Mouse (Mus musculus) frontal cortex, adult (tissue): Measurements from ENCODE around the gene Hspe1.
"Not testable (repeated sequence)": the region's sequence is repeated elsewhere in the genome, so short reads cannot be mapped to it uniquely, and the experiment has no call there.

Experiments
- ATAC-seq: cut with Nextera tagmentation; 2 replicates; pipeline ENCODE4 v1.9.2; 2017; ENCODE audit warnings: mild to moderate bottlenecking, moderate library complexity, mixed read lengths; ENCODE audit not compliant: low TSS enrichment

Gene Hspe1

DNA sequence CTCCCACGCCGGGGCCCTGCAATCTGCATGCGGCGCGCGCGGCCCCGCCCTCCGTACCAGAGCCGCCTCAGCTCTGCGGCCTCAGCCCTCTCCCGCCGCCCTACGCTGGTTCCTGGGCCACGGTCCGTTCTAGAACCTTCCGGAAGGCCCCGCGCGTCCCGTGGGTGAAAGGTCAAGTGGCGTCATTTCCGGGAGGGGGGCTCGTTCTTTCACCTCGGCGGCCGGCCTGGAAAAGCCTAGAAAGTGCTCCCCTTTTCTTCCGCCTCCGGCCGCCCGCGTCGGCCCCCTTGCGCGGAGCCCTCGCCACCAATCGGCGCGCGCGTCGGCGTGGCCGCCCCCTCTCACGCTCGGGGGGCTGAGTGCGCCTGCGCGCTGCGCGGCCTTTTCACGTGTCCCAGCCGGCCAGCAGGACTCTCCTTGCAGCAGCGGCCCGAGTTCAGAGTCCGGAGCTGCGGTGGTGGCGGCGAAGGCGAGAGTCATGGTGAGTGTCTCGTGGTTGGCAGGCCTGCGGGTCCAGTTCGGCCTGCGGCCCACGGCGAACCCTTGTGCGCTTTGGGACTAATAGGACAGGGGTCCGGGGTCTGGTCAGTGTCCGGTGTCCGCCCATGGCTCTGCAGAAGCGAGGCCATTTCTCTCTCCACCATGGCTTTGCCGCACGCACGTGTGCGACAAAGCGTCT, at the start of gene Hspe1, which contains the start of gene Hspd1:
TSS of gene Hspe1 (plus strand) at position 201 of the 679 bp plus-strand sequence.
TSS of gene Hspd1 (minus strand) at position 312 of the 679 bp plus-strand sequence.
- ATAC-seq, result peak; percentile 92

DNA sequence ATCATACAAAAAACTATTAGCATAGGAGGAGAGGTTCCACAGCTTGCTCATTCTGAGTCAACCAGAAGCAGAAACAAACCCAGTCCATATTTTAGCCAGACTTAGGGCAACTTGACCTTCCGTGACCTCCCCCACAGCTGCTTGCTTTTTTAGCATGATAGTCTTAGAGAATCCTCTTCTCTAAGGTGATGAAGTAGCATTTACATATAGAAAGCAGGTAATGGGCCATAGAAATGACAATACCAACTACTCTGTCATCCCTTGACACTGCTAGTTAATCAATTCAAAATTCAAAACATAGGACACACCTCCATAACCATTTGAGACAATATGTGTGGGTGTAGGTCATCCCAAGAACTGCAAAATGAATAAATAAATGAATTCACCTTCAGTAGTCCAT, 48.0 kb upstream of the Hspe1 start:
- ATAC-seq, result no peak

DNA sequence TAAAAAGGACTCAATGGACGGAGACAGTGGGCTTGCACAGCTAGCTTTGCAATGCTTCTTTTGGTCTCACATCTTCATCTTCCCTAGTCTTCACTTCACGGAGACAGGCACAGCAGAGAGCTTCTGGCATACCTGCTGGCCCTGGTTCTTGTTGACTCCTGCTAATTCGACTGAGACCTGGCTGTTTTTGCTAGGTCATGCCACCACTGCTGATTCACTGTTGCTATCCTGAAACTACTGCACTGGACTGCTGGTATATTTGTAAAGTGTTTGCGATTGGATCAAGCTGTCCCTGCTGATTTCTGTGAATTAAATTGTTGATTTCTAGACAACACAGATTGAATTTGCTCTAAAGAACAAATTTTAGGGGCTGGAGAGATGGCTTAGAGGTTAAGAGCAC, 46.2 kb upstream of the Hspe1 start:
- no peak for ATAC-seq

DNA sequence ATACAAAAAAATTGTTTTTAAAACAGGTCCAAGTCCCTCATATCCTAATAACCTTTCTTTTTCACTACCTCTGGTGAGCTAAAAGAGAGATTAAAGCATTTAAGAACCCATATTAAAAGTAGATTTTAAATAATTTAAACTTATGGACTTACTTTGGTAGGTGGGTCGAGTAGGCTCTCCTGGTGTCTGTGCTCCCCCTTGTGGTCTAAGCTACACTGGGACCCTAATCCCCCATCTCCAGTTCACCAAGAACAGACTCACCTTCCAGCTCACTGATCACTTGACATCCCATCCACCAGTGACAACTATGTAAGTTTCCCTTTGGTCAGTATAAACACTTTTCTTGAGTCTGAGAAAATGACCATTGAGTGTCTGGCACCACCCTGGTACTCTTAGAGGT, 45.7 kb upstream of the Hspe1 start:
- ATAC-seq, result no peak

DNA sequence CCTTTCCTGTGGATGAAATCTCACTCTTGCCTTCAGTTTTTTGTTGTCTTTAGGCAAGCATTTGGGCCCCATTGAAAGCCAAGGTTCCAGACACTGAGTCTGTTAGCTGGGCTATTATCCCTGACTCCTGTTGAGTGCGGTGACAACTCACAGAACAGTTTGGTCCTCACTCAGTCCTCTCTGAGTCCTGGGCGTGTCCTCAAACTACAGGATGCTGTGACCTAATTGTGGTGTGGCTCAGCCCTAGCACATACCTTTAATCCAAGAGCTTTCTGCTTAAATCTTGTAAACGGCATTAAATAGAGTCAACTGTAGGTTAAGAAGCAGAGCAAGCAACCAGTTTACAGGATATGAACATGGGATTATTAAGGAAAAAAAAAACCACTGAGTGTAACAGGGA, 44.8 kb upstream of the Hspe1 start:
- ATAC-seq, result no peak

DNA sequence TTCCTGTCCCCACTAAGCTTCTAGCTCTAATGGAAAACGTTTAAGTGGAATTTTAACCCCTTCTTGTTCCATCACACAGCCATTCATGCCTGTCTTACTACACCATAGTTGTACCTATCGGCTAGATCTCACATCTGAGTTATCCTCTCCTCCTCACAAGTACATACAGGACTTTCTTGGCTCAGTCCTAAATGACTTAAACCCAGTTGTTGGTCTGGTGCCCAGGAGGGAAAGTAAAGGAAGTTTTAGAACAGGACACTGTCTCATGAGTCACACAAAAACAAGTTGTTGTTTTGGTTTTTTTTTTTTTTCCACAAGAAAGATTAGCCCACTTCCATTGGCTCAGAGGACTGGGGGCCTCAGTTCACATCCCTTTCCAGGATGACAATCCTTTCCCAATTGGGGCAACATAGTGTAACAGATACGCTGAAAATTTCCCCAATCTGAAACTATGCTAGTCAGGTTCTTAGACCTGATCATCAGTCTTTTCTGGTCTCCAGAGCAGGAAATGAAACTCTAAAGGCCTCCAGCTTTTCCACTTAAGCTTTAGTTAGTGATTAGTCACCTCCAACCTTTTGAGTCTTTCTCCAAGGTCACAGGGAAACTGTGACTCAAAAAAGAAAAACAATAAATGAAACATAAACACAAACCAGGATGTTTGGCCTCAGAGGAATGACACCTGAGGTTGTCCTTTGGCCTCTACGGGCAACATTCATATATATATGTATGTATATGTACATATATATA, 38.9 kb upstream of the Hspe1 start:
- ATAC-seq, result no peak

DNA sequence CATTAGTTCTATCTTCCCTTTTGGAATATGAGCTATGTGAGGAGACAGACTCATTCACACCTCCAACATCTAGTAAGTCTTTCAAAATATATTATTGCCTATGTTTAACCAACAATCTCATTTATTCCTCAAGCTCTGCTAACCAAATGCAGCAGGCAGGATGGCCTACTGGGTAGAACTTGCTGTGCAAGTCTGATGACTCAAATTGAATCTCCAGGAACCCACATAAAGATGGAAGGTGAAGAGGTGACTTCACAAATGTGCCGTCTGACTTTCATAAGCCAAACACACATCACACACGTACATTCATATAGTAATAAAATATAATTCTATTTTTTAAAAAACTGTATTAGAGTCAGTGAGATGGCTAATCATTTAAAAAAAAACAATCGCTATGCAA, 36.3 kb upstream of the Hspe1 start:
- ATAC-seq, result no peak

DNA sequence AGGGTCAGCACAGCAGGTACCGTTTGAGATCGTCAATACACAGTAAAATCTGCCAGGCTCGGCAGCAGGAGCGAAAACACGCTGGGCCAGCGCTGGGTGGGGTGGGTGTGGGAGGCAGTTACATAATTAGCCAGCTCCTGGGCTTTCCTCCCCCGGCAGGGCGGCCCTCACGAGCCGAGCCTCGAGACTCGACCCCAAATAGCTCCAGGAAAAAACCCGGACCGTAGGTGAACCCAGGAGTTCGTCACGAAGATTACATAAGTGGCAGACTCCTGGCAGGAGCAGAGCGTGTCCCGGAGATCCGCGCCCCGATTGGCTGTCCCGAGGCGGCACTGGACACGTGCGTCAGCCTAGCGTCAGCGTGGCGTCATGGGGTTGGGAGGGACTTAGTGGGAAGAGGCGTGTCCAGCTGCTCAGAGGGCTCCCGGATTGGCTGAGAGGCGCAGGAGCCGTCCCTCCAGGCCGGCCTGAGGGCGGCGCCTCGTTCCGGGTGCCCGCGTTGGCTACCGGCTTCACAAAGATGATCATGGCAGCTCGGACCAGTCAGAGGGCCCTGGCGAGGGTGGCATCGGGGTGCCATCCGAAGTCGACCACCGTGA, 35.5 kb upstream of the Hspe1 start, which contains the start of gene Coq10b:
TSS of gene Coq10b (plus strand) at position 416 of the 599 bp plus-strand sequence.
- ATAC-seq, result peak; percentile 97

DNA sequence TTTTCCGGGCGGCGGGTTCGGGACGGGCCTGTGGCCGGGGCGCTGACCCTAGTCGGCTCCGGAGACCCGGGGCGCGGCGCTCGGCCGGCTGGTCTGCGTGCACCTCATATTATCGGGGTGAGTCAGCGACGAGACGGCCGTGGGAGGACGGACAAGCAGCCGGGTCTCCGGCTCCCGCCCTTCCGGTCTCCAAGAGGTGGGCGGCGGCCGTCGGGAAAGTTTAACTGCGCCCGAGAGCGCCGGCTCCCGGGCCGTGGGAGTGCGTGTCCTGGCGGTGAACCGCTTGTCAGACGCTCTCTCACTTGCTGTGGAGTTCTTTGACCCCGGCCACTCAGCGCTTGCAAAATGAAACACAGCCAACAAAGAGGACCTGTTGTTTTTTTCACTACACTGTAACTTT, 34.9 kb upstream of the Hspe1 start:
- ATAC-seq, result peak; percentile 24

DNA sequence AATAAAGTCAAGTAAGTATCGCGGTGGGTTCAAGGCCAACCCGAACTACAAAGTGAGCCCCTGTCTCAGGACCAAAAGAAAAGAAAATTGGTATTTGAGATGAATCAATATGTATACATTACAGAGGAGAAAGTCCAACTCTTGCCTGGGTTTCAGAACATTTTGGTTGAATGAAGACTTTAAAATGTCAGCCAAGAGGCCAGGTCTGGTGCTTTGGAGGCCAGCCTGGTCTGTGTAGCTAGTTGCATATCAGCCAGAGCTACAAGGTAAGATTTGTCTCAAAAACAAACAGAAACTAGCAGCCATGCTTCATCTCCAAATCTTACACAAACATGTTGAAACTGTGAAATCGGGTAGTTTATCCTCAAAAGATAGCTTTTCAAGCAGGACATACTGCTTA, 34.3 kb upstream of the Hspe1 start:
- no peak for ATAC-seq

DNA sequence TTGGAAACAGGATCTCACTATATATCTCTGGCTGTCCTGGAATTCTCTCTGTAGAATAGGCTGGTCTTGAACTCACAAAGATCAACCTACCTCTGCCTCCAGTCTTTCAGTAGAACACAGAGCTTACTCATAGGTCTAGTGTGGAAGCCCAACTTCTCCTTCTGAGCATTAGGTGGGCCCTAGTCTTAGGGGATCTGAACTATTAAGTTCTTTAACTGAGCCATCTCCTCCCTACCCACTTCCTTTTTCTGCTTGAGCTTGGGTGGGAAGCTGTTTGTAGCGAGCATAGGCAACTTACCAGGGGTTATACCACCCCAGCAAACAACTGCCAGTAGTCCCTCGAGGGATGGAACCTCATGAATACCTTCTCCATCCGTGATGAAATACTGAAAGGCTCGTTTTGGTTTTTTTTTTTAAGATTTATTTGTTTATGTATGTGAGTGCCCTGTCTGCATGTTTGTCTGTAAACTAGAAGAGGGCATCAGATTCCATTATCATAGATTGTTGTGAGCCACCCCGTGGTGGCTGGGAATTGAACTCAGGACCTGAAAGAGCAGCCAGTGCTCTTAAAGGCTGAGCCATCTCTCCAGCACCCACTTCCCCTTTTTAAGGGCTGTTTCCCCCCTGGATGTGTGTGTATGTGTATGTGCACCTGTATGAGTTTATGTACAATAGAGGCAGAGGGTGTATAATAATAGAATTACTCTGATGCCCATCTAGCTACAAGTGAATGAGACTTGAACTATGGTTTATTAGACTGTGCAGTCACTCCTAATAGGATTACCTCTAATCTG, 32.4 kb upstream of the Hspe1 start:
- ATAC-seq, result no peak

DNA sequence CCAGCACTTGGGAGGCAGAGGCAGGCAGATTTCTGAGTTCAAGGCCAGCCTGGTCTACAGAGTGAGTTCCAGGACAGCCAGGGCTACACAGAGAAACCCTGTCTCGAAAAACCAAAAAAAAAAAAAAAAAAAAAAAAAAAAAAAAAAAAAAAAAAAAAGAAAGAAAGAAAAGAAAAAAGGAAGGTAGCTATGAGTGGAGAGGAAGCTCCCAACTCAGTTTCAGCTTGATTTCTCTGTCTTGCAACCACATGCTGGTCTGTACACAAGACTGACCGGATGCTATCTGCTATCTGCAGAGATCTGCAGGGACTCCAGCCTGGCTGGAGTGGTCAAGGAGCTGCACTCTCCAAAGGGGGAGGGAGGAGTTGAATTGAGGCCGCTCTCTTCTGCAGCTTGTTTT, 29.5 kb upstream of the Hspe1 start:
- ATAC-seq, result not testable (repeated sequence)

DNA sequence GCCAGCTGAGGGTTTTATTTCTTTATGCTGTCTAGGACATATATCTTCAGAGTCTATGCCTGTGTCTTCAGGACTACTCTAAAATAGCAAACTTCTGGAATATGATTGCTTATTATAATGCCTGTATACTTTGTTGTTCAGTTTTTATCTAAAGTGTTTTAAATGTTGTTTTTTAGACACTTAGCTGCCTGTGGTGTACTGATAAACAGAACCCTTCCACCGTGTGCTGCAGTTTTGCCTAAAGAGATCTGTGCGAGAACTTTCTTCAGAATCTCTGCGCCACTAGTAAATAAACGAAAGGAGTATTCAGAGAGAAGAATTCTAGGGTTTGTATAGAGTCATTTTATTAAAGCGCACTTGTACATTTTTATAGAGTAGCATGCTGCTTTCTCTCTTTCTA, 26.8 kb upstream of the Hspe1 start:
- no peak for ATAC-seq

DNA sequence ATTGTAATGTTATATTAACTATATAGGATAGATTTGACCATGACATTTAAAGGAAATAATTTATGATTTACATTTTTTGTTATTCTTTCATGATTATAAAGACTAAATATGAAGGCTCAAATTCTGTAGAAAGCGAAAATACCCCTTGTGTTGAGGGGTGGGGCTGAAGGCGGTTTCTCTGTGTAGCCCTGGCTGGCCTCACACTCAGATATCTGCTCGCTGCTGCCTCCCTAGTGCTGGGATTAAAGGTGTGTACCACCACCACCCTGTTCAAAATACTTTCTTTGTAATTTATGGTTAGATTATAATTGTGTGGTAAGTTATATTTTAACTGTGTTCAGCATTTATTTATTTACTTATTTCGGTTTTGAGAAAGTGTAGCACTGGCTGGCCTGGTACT, 26.2 kb upstream of the Hspe1 start:
- ATAC-seq, result no peak

DNA sequence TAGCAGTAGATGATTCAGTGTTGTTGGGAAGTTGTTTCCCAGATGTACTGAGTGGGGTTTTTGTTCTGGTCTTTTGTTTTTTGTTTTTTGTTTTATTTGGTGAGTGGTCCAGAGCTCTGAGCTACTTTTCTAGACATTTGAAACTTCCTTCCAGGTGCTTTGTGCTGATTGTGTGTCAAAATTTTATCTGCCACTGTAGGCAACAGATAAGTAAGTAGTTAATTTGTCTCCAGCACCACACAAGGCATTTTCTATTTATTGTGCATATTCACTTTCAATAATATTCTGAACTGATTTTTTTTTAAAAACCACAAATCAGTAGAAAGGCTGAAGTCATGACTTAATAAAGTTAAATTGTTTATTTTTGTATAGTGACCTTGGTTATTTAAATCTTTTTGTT, 15.6 kb upstream of the Hspe1 start:
- not testable (repeated sequence) for ATAC-seq

DNA sequence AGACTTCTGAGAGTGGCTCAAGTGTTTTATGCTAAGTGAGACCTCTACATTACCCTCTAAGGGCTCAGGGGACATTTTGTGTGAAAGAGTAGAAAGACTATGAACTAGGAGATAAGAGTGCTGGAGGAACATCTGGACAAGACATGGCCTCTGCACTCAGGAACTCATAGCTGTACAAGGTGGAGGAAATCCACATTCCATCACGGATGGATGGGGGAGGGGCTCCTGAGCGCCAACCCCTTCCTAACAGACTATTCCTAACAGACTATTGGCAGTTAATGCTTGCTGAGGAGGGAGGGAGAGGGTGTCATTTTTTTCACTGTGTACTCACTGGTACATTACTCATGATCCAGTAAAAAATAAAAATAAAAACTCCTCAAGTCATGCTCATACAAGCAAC, 13.2 kb upstream of the Hspe1 start:
- no peak for ATAC-seq

DNA sequence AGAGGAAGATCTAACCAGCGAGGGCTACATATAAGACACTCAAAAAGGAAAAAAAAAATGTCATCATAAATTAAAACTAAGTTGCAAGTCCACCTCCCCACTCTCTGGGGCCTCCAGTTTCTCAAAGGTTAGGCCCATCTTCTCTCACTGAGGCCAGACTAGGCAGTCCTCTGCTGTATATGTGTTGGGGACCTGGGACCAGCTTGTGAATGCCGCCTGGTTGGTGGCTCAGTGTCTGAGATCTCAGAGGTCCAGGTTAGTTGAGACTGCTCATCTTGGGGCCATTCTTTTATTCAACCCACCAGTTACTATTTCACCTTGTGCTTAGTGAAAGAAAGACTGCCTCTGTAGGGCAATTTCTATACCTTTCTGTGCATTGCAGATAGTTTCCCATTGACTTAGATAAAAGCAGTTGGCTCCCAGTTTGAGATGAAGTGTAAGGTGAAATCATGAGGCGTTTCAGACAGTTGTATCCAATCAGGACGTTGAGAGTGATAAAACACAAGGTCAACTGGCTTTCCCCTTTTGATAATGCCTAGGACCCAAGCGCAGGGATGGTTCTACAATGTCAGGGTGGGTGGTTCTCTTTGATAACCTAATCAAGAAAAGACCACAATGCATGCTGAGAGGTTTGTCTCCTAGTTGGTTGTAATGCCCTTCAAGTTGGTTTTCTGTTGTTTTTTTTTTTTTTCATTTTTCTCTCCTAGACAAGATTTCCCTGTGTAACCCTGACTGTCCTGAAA, 12.1 kb upstream of the Hspe1 start:
- no peak for ATAC-seq

DNA sequence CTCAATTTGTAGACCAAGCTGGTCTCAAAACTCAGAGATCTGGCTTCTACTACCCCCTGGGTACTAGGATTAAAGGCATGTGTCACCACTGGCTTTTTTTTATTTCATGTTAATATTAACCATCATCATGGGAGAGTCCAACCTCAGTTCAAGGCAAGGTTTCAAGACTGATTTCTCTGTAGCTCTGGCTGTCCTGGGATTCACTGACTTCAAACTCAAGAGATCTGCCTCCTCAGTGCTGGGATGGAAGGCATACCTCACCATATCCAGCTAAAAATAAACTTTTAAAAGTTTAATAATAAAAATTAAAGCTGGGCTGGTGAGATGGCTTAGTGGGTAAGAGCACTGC, 11.6 kb upstream of the Hspe1 start:
- ATAC-seq, result no peak

DNA sequence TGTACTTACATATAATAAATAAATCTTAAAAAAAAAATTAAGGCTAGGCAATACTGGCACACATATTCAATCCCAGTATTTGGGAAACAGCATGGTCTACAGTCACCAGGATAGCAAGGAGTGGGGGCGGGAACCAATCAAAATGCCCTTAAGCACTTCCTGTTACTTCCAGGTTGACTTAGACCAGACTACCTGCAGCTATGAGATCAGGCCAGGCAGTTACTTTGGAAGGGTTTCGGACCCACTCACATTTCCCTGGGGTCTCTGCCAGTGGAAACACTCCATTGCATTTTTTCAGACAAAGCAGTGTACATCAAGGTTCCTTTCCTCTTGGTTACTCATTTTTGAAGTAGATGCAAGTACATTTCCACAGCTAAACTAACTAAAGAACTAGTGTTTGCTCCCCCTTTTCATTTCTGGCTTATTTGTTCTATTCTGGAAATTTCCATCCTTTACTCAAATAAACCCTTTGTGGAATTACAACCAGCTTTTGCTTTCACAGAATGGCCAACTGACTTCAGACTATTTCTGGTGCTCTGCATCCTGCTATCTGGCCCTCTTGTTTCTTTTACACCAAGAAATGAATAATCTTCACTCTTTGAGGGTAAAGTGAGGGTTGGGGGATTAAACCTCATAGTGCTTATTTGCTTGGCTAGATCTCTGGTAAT, 10.9 kb upstream of the Hspe1 start:
- no peak for ATAC-seq

DNA sequence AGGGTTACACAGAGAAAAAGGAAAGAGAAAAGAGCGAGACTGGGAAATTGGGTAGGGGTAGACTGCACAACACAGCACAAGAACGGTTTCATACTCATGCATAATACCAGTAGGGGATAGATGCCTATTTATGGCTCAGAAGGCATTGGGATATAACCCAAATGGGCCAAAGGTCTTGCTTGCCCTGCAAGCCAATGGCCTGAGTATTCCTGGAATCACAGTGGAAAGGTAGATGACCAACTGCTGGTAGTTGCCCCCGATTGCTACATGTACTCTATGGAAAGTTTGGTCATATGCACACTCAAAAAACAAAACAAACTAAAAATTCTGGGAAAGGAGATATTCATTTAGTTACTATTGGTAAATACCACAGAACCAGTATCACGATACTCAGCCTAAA, 8.3 kb upstream of the Hspe1 start:
- ATAC-seq, result no peak

DNA sequence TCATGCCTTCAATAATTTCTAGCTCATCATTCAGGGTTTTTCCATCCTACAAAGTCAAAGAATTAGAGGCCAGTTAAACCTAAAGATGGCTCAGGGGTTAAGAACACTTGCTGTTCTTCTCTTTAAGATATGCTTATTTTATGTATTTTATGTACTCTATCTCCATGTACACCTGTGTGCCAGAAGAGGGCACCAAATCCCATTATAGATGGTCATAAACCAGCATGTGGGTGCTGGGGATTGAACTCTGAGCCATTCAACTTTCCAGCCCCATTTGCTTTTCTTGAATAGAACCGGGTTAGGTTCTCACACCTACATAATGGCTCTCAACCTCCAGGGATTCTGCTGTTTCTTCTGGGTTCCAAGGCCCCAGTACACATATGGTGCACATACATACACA, 5.8 kb upstream of the Hspe1 start:
- ATAC-seq, result no peak
